Mouse (Mus musculus) neural tube, embryonic 11.5 days (tissue): ENCODE data around the gene Acacb. TPM values are rescaled to one million over a fixed set of nuclear protein-coding genes. Genes with fewer than 3 reads are reported as not detected.

Source experiments
- ATAC-seq: fragments of 200-750 bp; cut with Nextera tagmentation; 2 replicates; pipeline ENCODE4 v1.8.0; 2017; ENCODE audit warnings: moderate number of reproducible peaks, mild to moderate bottlenecking, moderate TSS enrichment, moderate library complexity; ENCODE audit not compliant: insufficient read depth, low FRiP score, low TSS enrichment
- DNase-seq: peaks from one replicate; pipeline ENCODE4 v3.0.0-alpha.2; 2015; ENCODE audit warnings: low spot score
- H3K27ac ChIP-seq: fragments of 300-500 bp; sonication (generic); 2 replicates; pipeline ENCODE4 v1.5.1; 2014; ENCODE audit warnings: low read depth, mild to moderate bottlenecking, low read length
- H3K27me3 ChIP-seq: fragments of 300-500 bp; sonication (generic); 2 replicates; pipeline ENCODE4 v1.6.1; 2014; ENCODE audit warnings: mild to moderate bottlenecking, low read length, mixed read lengths; ENCODE audit not compliant: control insufficient read depth, insufficient read depth
- H3K36me3 ChIP-seq: fragments of 300-500 bp; sonication (generic); 2 replicates; pipeline ENCODE4 v1.6.1; 2014; ENCODE audit warnings: mild to moderate bottlenecking, low read length, moderate library complexity, mixed read lengths; ENCODE audit not compliant: control insufficient read depth, insufficient read depth
- H3K4me1 ChIP-seq: fragments of 300-500 bp; sonication (generic); 2 replicates; pipeline ENCODE4 v1.6.1; 2014; ENCODE audit warnings: low read length, mixed read lengths; ENCODE audit not compliant: control insufficient read depth, insufficient read depth
- H3K4me2 ChIP-seq: fragments of 300-500 bp; sonication (generic); 2 replicates; pipeline ENCODE4 v1.6.1; 2014; ENCODE audit warnings: low read depth, mild to moderate bottlenecking, moderate library complexity
- H3K4me3 ChIP-seq: fragments of 300-500 bp; sonication (generic); 2 replicates; pipeline ENCODE4 v1.5.1; 2014; ENCODE audit warnings: low read depth, low read length
- H3K9ac ChIP-seq: fragments of 300-500 bp; sonication (generic); 2 replicates; pipeline ENCODE4 v1.6.1; 2014; ENCODE audit warnings: mild to moderate bottlenecking, low read length
- H3K9me3 ChIP-seq: fragments of 300-500 bp; sonication (generic); 2 replicates; pipeline ENCODE4 v1.6.1; 2016; ENCODE audit warnings: low read length; ENCODE audit not compliant: control insufficient read depth
- WGBS: fragments of 180-500 bp; shearing (Covaris S2); extraction: QIAGEN DNeasy Blood & Tissue Kit; methylation state at CpG from one replicate; pipeline ENCODE4 v1.1.7; 2014; 5-methylcytosine and 5-hydroxymethylcytosine counted together
- polyA plus RNA-seq: library from polyadenylated mRNA; unstranded; fragments of >200 nt; fragmentation: Nextera tagmentation; extraction: Ambion mirVana; gene quantifications from 2 replicates; pipeline ENCODE4 v1.2.1, GENCODE M21; 2014

Gene Acacb
- polyA plus RNA-seq, 1 experiment from 2014 or later, result 0.82 TPM

- ATAC-seq (peak; percentile 98), DNase-seq (peak; percentile 92)
- H3K9ac ChIP-seq, result peak overlapping the region; percentile 50
- H3K4me2 ChIP-seq, result peak overlapping the region; percentile 95
- no peaks in the 10 kb centered on the region for H3K27me3 ChIP-seq
- H3K4me3 ChIP-seq, result peak overlapping the region; percentile 72
- H3K4me1 ChIP-seq, result peaks cover 4% of the 10 kb centered on the region; the same call in 1 of the 2 replicates
- no peak overlapping the region for H3K27ac ChIP-seq
- under 1% methylated on average over 87 of the region's 87 CpGs for WGBS
- no peaks in the 10 kb centered on the region for H3K9me3 ChIP-seq
- H3K36me3 ChIP-seq, result no peaks in the 10 kb centered on the region
Observed at GRCm38 (mm10) chr5:114130698-114131520, 15.4 kb upstream of the Acacb start.

- 0% methylated on average over 15 of the region's 15 CpGs for WGBS
- Histone ChIP-seq H3K9ac (peak overlapping the region; percentile 50), H3K27me3 (no peaks in the 10 kb centered on the region), H3K4me2 (peak overlapping the region; percentile 95), H3K9me3 (no peaks in the 10 kb centered on the region), H3K4me3 (peak overlapping the region; percentile 72), H3K27ac (no peak overlapping the region), H3K36me3 (no peaks in the 10 kb centered on the region), H3K4me1 (peaks cover 4% of the 10 kb centered on the region; the same call in 1 of the 2 replicates)
- DNase-seq (no peak), ATAC-seq (no peak)
Observed at GRCm38 (mm10) chr5:114131521-114131840, 14.9 kb upstream of the Acacb start.

- no peak overlapping the region for H3K4me3 ChIP-seq
- ATAC-seq, result no peak
- H3K4me1 ChIP-seq, result peaks cover 4% of the 10 kb centered on the region; the same call in 1 of the 2 replicates
- no peaks in the 10 kb centered on the region for H3K9me3 ChIP-seq
- no peaks in the 10 kb centered on the region; the same call in 1 of the 2 replicates for H3K36me3 ChIP-seq
- no peaks in the 10 kb centered on the region for H3K27me3 ChIP-seq
- no peak overlapping the region for H3K4me2 ChIP-seq
- no peak for DNase-seq
- no peak overlapping the region for H3K9ac ChIP-seq
- H3K27ac ChIP-seq, result no peak overlapping the region
- WGBS, result 87% methylated on average over 6 of the region's 6 CpGs
Observed at GRCm38 (mm10) chr5:114132841-114133240, 13.5 kb upstream of the Acacb start.

- peaks cover 6% of the 10 kb centered on the region; the same call in 1 of the 2 replicates for H3K4me1 ChIP-seq
- H3K27me3 ChIP-seq, result no peaks in the 10 kb centered on the region
- no peak overlapping the region for H3K9ac ChIP-seq
- no peak overlapping the region for H3K4me3 ChIP-seq
- no peaks in the 10 kb centered on the region for H3K9me3 ChIP-seq
- H3K4me2 ChIP-seq, result no peak overlapping the region
- no peak overlapping the region for H3K27ac ChIP-seq
- H3K36me3 ChIP-seq, result no peaks in the 10 kb centered on the region; the same call in 1 of the 2 replicates
- WGBS, result 72% methylated on average over 6 of the region's 6 CpGs
- DNase-seq, result no peak
- ATAC-seq, result no peak
Observed at GRCm38 (mm10) chr5:114134091-114134534, 12.2 kb upstream of the Acacb start.

- Histone ChIP-seq H3K9ac (no peak overlapping the region), H3K27me3 (no peaks in the 10 kb centered on the region), H3K4me1 (peaks cover 6% of the 10 kb centered on the region; the same call in 1 of the 2 replicates), H3K36me3 (no peaks in the 10 kb centered on the region; the same call in 1 of the 2 replicates), H3K4me2 (no peak overlapping the region), H3K9me3 (no peaks in the 10 kb centered on the region), H3K4me3 (no peak overlapping the region), H3K27ac (no peak overlapping the region)
- WGBS, result 93% methylated on average over 10 of the region's 10 CpGs
- DNase-seq (no peak), ATAC-seq (no peak)
Observed at GRCm38 (mm10) chr5:114135516-114135915, 10.8 kb upstream of the Acacb start.

- H3K9ac ChIP-seq, result no peak overlapping the region
- no peaks in the 10 kb centered on the region for H3K9me3 ChIP-seq
- H3K27ac ChIP-seq, result no peak overlapping the region
- H3K4me3 ChIP-seq, result no peak overlapping the region
- no peak overlapping the region for H3K4me2 ChIP-seq
- H3K27me3 ChIP-seq, result no peaks in the 10 kb centered on the region
- ATAC-seq (no peak), DNase-seq (no peak)
- H3K36me3 ChIP-seq, result no peaks in the 10 kb centered on the region; the same call in 1 of the 2 replicates
- 92% methylated on average over 15 of the region's 15 CpGs for WGBS
- H3K4me1 ChIP-seq, result peaks cover 2% of the 10 kb centered on the region; the same call in 1 of the 2 replicates
Observed at GRCm38 (mm10) chr5:114137481-114138276, 8.7 kb upstream of the Acacb start.

- H3K27ac ChIP-seq, result no peak overlapping the region
- H3K4me1 ChIP-seq, result 0 out of 2 replicates have a peak, but pooled peaks cover 2% of the 10 kb centered on the region
- no peaks in the 10 kb centered on the region for H3K27me3 ChIP-seq
- H3K4me2 ChIP-seq, result no peak overlapping the region
- 75% methylated on average over 21 of the region's 21 CpGs for WGBS
- no peaks in the 10 kb centered on the region; the same call in 1 of the 2 replicates for H3K36me3 ChIP-seq
- no peaks in the 10 kb centered on the region for H3K9me3 ChIP-seq
- ATAC-seq (no peak), DNase-seq (no peak)
- no peak overlapping the region for H3K4me3 ChIP-seq
- no peak overlapping the region for H3K9ac ChIP-seq
Observed at GRCm38 (mm10) chr5:114138277-114139164, 7.8 kb upstream of the Acacb start.

GRCm38 (mm10) chr5:114139175-114139574, 7.2 kb upstream of the Acacb start:
- 31% methylated on average over 9 of the region's 9 CpGs for WGBS
- H3K27ac ChIP-seq, result no peak overlapping the region
- no peaks in the 10 kb centered on the region for H3K9me3 ChIP-seq
- no peaks in the 10 kb centered on the region; the same call in 1 of the 2 replicates for H3K36me3 ChIP-seq
- no peak overlapping the region for H3K4me2 ChIP-seq
- peak; percentile 65 for DNase-seq
- H3K27me3 ChIP-seq, result no peaks in the 10 kb centered on the region
- peak; percentile 63; the same call in 1 of the 2 replicates for ATAC-seq
- H3K4me3 ChIP-seq, result no peak overlapping the region
- H3K4me1 ChIP-seq, result 0 out of 2 replicates have a peak, but pooled peaks cover 2% of the 10 kb centered on the region
- no peak overlapping the region for H3K9ac ChIP-seq
